Mouse (Mus musculus): ENCODE measurements around the gene Pnpo.
A peak's percentile ranks its signal among the peaks of the same experiment; 100 is the strongest.

The Pnpo gene

GRCm38 (mm10) chr11:96935872-96936650 is 7.7 kb downstream of the Pnpo start:
- no peak for DNase-seq

GRCm38 (mm10) chr11:96934921-96935356 is 8.8 kb downstream of the Pnpo start:
- DNase-seq, result peak; percentile 92

- DNase-seq, result no peak
These were observed 10.1 kb downstream of the Pnpo start for GRCm38 (mm10) chr11:96933562-96934276.

- no peak for DNase-seq
These were observed 12.3 kb downstream of the Pnpo start for GRCm38 (mm10) chr11:96931327-96932062.

GRCm38 (mm10) chr11:96929766-96930331 is 13.9 kb downstream of the Pnpo start:
- DNase-seq, result no peak

GRCm38 (mm10) chr11:96929096-96929765 is 14.6 kb downstream of the Pnpo start:
- no peak for DNase-seq

GRCm38 (mm10) chr11:96928691-96929090 is 15.1 kb downstream of the Pnpo start:
- no peak for DNase-seq

GRCm38 (mm10) chr11:96928088-96928487 is 15.7 kb downstream of the Pnpo start, which contains the start of gene Prr15l:
TSS of gene Prr15l (plus strand) at chr11:96928104.
- no peak for DNase-seq

- no peak for DNase-seq
These were observed 17.2 kb downstream of the Pnpo start for GRCm38 (mm10) chr11:96926587-96926986.

- no peak for DNase-seq
These were observed 18.2 kb downstream of the Pnpo start for GRCm38 (mm10) chr11:96925469-96926148.

GRCm38 (mm10) chr11:96924861-96925260 is 18.9 kb downstream of the Pnpo start:
- DNase-seq, result no peak

GRCm38 (mm10) chr11:96919003-96919402 is 24.8 kb downstream of the Pnpo start:
- no peak for DNase-seq

- no peak for DNase-seq
These were observed 26.4 kb downstream of the Pnpo start for GRCm38 (mm10) chr11:96917415-96917814.

- DNase-seq, result no peak
These were observed 26.8 kb downstream of the Pnpo start for GRCm38 (mm10) chr11:96916885-96917396.

GRCm38 (mm10) chr11:96916044-96916884 is 27.5 kb downstream of the Pnpo start, which contains the start of gene Cdk5rap3:
TSS of gene Cdk5rap3 (minus strand) at chr11:96916496.
- DNase-seq, result peak; percentile 99

- no peak for DNase-seq
These were observed 31.1 kb downstream of the Pnpo start for GRCm38 (mm10) chr11:96912682-96913081.

- peak; percentile 91 for DNase-seq
These were observed 33.8 kb downstream of the Pnpo start for GRCm38 (mm10) chr11:96910003-96910402.

GRCm38 (mm10) chr11:96908594-96908993 is 35.2 kb downstream of the Pnpo start:
- no peak for DNase-seq

- peak; percentile 55 for DNase-seq
These were observed 37.2 kb downstream of the Pnpo start for GRCm38 (mm10) chr11:96906431-96907161.

All from retina, postnatal 1 day (tissue).